Mouse (Mus musculus): ENCODE results near the gene Gm20388. TPM values are rescaled to one million over a fixed set of nuclear protein-coding genes. Genes with fewer than 3 reads are reported as not detected.
A peak's percentile ranks its signal among the peaks of the same experiment; 100 is the strongest.

Gene Gm20388
- polyA plus RNA-seq, 1 experiment from 2014 or later = 8.3 TPM

- Histone ChIP-seq H3K27me3 (replicated peaks; ENCODE audit: control insufficient read depth, insufficient read depth, low read length) (no peaks in the 10 kb centered on the region), H3K9me3 (ENCODE audit: control insufficient read depth, low read length) (no peaks in the 10 kb centered on the region), H3K36me3 (ENCODE audit: control insufficient read depth, insufficient read depth, low read length) (no peaks in the 10 kb centered on the region), H3K9ac (ENCODE audit: low read length) (no peak overlapping the region), H3K4me3 (ENCODE audit: low read depth, low read length) (no peak overlapping the region), H3K27ac (ENCODE audit: low read depth) (peak overlapping the region; percentile 9; the same call in 1 of the 2 replicates), H3K4me2 (ENCODE audit: low read length) (no peak overlapping the region), H3K4me1 (replicated peaks; ENCODE audit: control insufficient read depth, insufficient read depth, low read length) (peaks cover 41% of the 10 kb centered on the region)
- 62% methylated on average over 6 of the region's 6 CpGs for WGBS
- no peak for DNase-seq (ENCODE audit: low spot score)
- peak; percentile 61; the same call in 1 of the 2 replicates for ATAC-seq (replicated peaks; ENCODE audit: low FRiP score, low TSS enrichment, low read depth)
These were observed 543.8 kb downstream of the Gm20388 start for GRCm38 (mm10) chr8:120454404-120454803.

- no peaks in the 10 kb centered on the region for H3K9me3 ChIP-seq (ENCODE audit: control insufficient read depth, low read length)
- H3K36me3 ChIP-seq (ENCODE audit: control insufficient read depth, insufficient read depth, low read length) = no peaks in the 10 kb centered on the region
- 41% methylated on average over 6 of the region's 6 CpGs for WGBS
- no peak overlapping the region for H3K27ac ChIP-seq (ENCODE audit: low read depth)
- no peak overlapping the region for H3K4me2 ChIP-seq (ENCODE audit: low read length)
- no peak overlapping the region for H3K4me3 ChIP-seq (ENCODE audit: low read depth, low read length)
- H3K4me1 ChIP-seq (replicated peaks; ENCODE audit: control insufficient read depth, insufficient read depth, low read length) = peaks cover 56% of the 10 kb centered on the region
- H3K9ac ChIP-seq (ENCODE audit: low read length) = no peak overlapping the region
- no peaks in the 10 kb centered on the region for H3K27me3 ChIP-seq (replicated peaks; ENCODE audit: control insufficient read depth, insufficient read depth, low read length)
- no peak for ATAC-seq (replicated peaks; ENCODE audit: low FRiP score, low TSS enrichment, low read depth)
- no peak for DNase-seq (ENCODE audit: low spot score)
These were observed 549.7 kb downstream of the Gm20388 start for GRCm38 (mm10) chr8:120460375-120460774.

- ATAC-seq (replicated peaks; ENCODE audit: low FRiP score, low TSS enrichment, low read depth) = no peak
- WGBS = 32% methylated on average over 15 of the region's 15 CpGs
- peak overlapping the region; percentile 67 for H3K27ac ChIP-seq (ENCODE audit: low read depth)
These were observed 551.5 kb downstream of the Gm20388 start for GRCm38 (mm10) chr8:120462119-120462551.

DNA sequence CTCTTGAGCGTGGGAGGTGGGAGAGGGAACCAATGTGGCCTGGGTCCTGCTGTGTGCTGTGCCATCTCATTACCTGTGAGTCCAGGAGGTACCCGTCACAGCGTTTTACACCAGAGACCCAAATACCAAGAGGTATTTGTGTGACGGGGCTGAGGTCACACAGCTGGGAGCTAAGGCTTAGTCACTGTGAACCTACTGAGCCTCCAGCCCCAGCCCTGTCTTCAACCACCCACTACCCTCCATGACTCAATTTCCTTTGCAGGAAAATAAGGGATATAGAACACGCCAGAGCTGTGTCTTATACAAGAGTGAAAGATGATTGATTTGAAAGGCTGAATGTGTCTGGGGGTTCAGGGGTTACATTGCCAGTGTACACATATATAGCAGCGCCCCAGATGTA lies 552.0 kb downstream of the Gm20388 start:
- Histone ChIP-seq H3K27ac (ENCODE audit: low read depth) (peak overlapping the region; percentile 52; the same call in 1 of the 2 replicates), H3K4me3 (ENCODE audit: low read depth, low read length) (no peak overlapping the region), H3K36me3 (ENCODE audit: control insufficient read depth, insufficient read depth, low read length) (no peaks in the 10 kb centered on the region), H3K27me3 (replicated peaks; ENCODE audit: control insufficient read depth, insufficient read depth, low read length) (no peaks in the 10 kb centered on the region), H3K9ac (ENCODE audit: low read length) (no peak overlapping the region), H3K9me3 (ENCODE audit: control insufficient read depth, low read length) (no peaks in the 10 kb centered on the region), H3K4me2 (ENCODE audit: low read length) (no peak overlapping the region), H3K4me1 (replicated peaks; ENCODE audit: control insufficient read depth, insufficient read depth, low read length) (peaks cover 48% of the 10 kb centered on the region)
- ATAC-seq (replicated peaks; ENCODE audit: low FRiP score, low TSS enrichment, low read depth) (no peak), DNase-seq (ENCODE audit: low spot score) (no peak)
- 61% methylated on average over 6 of the region's 6 CpGs for WGBS

More at GRCm38 (mm10) chr8:120462119-120462551, 551.5 kb downstream of the Gm20388 start:
- Histone ChIP-seq H3K9me3 (ENCODE audit: control insufficient read depth, low read length) (no peaks in the 10 kb centered on the region), H3K4me3 (ENCODE audit: low read depth, low read length) (no peak overlapping the region), H3K4me2 (ENCODE audit: low read length) (no peak overlapping the region), H3K27me3 (replicated peaks; ENCODE audit: control insufficient read depth, insufficient read depth, low read length) (no peaks in the 10 kb centered on the region), H3K4me1 (replicated peaks; ENCODE audit: control insufficient read depth, insufficient read depth, low read length) (peaks cover 48% of the 10 kb centered on the region), H3K9ac (ENCODE audit: low read length) (no peak overlapping the region), H3K36me3 (ENCODE audit: control insufficient read depth, insufficient read depth, low read length) (no peaks in the 10 kb centered on the region)
- no peak for DNase-seq (ENCODE audit: low spot score)

GRCm38 (mm10) chr8:120463918-120464584 lies 553.4 kb downstream of the Gm20388 start:
- 93% methylated on average over 5 of the region's 9 CpGs for WGBS

GRCm38 (mm10) chr8:120464585-120464937 lies 553.9 kb downstream of the Gm20388 start:
- DNase-seq (ENCODE audit: low spot score) (no peak), ATAC-seq (replicated peaks; ENCODE audit: low FRiP score, low TSS enrichment, low read depth) (no peak)
- H3K27ac ChIP-seq (ENCODE audit: low read depth) = 0 out of 2 replicates have a peak overlapping the region, but pooled peaks have one; percentile 27
- no peaks in the 10 kb centered on the region for H3K27me3 ChIP-seq (replicated peaks; ENCODE audit: control insufficient read depth, insufficient read depth, low read length)
- 47% methylated on average over 4 of the region's 4 CpGs for WGBS
- H3K9me3 ChIP-seq (ENCODE audit: control insufficient read depth, low read length) = no peaks in the 10 kb centered on the region
- H3K4me3 ChIP-seq (ENCODE audit: low read depth, low read length) = no peak overlapping the region
- no peaks in the 10 kb centered on the region for H3K36me3 ChIP-seq (ENCODE audit: control insufficient read depth, insufficient read depth, low read length)
- no peak overlapping the region for H3K4me2 ChIP-seq (ENCODE audit: low read length)
- H3K4me1 ChIP-seq (replicated peaks; ENCODE audit: control insufficient read depth, insufficient read depth, low read length) = peaks cover 46% of the 10 kb centered on the region
- no peak overlapping the region for H3K9ac ChIP-seq (ENCODE audit: low read length)

More at GRCm38 (mm10) chr8:120463918-120464584, 553.4 kb downstream of the Gm20388 start:
- Histone ChIP-seq H3K4me1 (replicated peaks; ENCODE audit: control insufficient read depth, insufficient read depth, low read length) (peaks cover 48% of the 10 kb centered on the region), H3K27ac (ENCODE audit: low read depth) (no peak overlapping the region), H3K27me3 (replicated peaks; ENCODE audit: control insufficient read depth, insufficient read depth, low read length) (no peaks in the 10 kb centered on the region), H3K36me3 (ENCODE audit: control insufficient read depth, insufficient read depth, low read length) (no peaks in the 10 kb centered on the region), H3K9ac (ENCODE audit: low read length) (no peak overlapping the region), H3K4me3 (ENCODE audit: low read depth, low read length) (no peak overlapping the region), H3K4me2 (ENCODE audit: low read length) (no peak overlapping the region), H3K9me3 (ENCODE audit: control insufficient read depth, low read length) (no peaks in the 10 kb centered on the region)
- ATAC-seq (replicated peaks; ENCODE audit: low FRiP score, low TSS enrichment, low read depth) (0 out of 2 replicates have a peak, but pooled peaks have one; percentile 1), DNase-seq (ENCODE audit: low spot score) (no peak)

DNA sequence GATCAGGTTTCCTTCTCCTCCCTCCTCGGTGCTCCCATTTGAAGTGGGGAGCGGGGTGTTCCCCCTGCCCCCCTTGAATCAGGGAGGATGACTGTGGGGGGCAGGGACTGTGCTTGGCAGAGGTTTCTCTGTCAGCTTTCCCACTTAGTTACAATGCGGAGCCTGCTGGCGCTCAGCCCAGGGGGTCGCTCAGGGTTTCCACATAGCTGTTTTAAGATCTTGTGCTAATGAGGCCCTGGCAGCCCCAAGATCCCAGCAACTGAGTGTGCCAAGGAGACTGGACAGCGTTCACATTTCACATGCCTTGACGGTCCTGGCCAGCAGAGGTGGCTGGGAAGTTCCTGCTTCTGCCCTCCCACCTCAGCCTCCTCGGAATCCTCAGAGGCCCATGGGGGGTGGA lies 555.1 kb downstream of the Gm20388 start:
- Histone ChIP-seq H3K36me3 (ENCODE audit: control insufficient read depth, insufficient read depth, low read length) (no peaks in the 10 kb centered on the region), H3K27ac (ENCODE audit: low read depth) (0 out of 2 replicates have a peak overlapping the region, but pooled peaks have one; percentile 27), H3K4me1 (replicated peaks; ENCODE audit: control insufficient read depth, insufficient read depth, low read length) (peaks cover 35% of the 10 kb centered on the region), H3K9ac (ENCODE audit: low read length) (no peak overlapping the region), H3K4me3 (ENCODE audit: low read depth, low read length) (no peak overlapping the region), H3K27me3 (replicated peaks; ENCODE audit: control insufficient read depth, insufficient read depth, low read length) (no peaks in the 10 kb centered on the region), H3K9me3 (ENCODE audit: control insufficient read depth, low read length) (no peaks in the 10 kb centered on the region), H3K4me2 (ENCODE audit: low read length) (no peak overlapping the region)
- ATAC-seq (replicated peaks; ENCODE audit: low FRiP score, low TSS enrichment, low read depth) (no peak; the same call in 1 of the 2 replicates), DNase-seq (ENCODE audit: low spot score) (no peak)
- WGBS = 17% methylated on average over 8 of the region's 8 CpGs

DNA sequence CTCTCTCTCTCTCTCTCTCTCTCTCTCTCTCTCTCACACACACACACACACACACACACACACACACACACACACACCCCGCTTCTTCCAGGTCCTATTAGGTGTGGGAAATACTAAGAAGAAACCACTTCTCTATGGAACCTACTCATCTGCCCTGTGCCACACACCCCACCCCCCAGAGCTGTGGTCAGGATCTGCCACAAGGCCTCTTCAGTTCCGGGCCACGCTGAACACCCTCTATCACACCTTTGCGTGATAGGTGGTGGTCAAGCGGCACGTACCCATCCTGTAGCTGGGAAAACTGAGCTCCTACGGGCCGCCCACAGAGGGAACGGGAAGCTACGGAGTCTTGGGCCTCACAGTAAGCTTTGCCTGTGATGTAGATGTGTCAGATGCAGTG lies 555.6 kb downstream of the Gm20388 start:
- H3K27ac ChIP-seq (ENCODE audit: low read depth) = no peak overlapping the region

DNA sequence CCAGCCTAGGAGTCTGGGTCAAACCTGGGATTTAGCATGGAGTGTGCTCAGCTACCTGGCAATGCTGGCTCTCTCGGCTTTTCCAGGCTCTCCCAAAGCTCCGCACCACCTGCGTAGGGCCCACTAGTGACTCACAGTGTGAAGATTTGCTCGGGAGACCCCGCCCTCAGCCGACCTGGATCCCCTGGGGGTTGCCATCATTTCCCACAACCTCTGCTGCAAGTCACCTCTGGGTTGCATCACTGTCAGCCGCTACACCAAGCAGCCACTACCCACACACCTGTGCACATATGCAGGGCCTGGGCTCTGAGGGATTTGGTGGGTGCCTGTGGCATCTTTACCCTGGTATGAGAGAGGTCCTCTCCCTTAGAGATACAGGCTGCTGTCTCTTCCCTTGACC lies 557.0 kb downstream of the Gm20388 start:
- DNase-seq (ENCODE audit: low spot score) (no peak), ATAC-seq (replicated peaks; ENCODE audit: low FRiP score, low TSS enrichment, low read depth) (no peak)
- no peaks in the 10 kb centered on the region for H3K9me3 ChIP-seq (ENCODE audit: control insufficient read depth, low read length)
- H3K36me3 ChIP-seq (ENCODE audit: control insufficient read depth, insufficient read depth, low read length) = no peaks in the 10 kb centered on the region
- H3K27me3 ChIP-seq (replicated peaks; ENCODE audit: control insufficient read depth, insufficient read depth, low read length) = no peaks in the 10 kb centered on the region
- no peak overlapping the region for H3K4me3 ChIP-seq (ENCODE audit: low read depth, low read length)
- WGBS = 86% methylated on average over 7 of the region's 7 CpGs
- no peak overlapping the region for H3K4me2 ChIP-seq (ENCODE audit: low read length)
- no peak overlapping the region for H3K27ac ChIP-seq (ENCODE audit: low read depth)
- peaks cover 37% of the 10 kb centered on the region for H3K4me1 ChIP-seq (replicated peaks; ENCODE audit: control insufficient read depth, insufficient read depth, low read length)
- H3K9ac ChIP-seq (ENCODE audit: low read length) = no peak overlapping the region

More for the DNA sequence above, 555.6 kb downstream of the Gm20388 start:
- 70% methylated on average over 10 of the region's 10 CpGs for WGBS
- H3K4me3 ChIP-seq (ENCODE audit: low read depth, low read length) = no peak overlapping the region
- DNase-seq (ENCODE audit: low spot score) (no peak), ATAC-seq (replicated peaks; ENCODE audit: low FRiP score, low TSS enrichment, low read depth) (no peak)
- H3K4me1 ChIP-seq (replicated peaks; ENCODE audit: control insufficient read depth, insufficient read depth, low read length) = peaks cover 37% of the 10 kb centered on the region
- H3K9me3 ChIP-seq (ENCODE audit: control insufficient read depth, low read length) = no peaks in the 10 kb centered on the region
- H3K36me3 ChIP-seq (ENCODE audit: control insufficient read depth, insufficient read depth, low read length) = no peaks in the 10 kb centered on the region
- H3K4me2 ChIP-seq (ENCODE audit: low read length) = no peak overlapping the region
- H3K27me3 ChIP-seq (replicated peaks; ENCODE audit: control insufficient read depth, insufficient read depth, low read length) = no peaks in the 10 kb centered on the region
- H3K9ac ChIP-seq (ENCODE audit: low read length) = no peak overlapping the region
